Mouse (Mus musculus) CH12.LX (cell line): ENCODE data around the gene Slc39a12. TPM values are rescaled to one million over a fixed set of nuclear protein-coding genes. Genes with fewer than 3 reads are reported as not detected.

Experiments
- DNase-seq: peaks from one replicate; pipeline ENCODE4 v3.0.0-alpha.2; 2013; ENCODE audit errors: extremely low read depth
- H3K27ac ChIP-seq: 2 replicates; pipeline ENCODE4 v1.5.1; 2012; ENCODE audit warnings: low read depth, mild to moderate bottlenecking, control low read depth, moderate library complexity; ENCODE audit not compliant: insufficient read depth
- H3K27me3 ChIP-seq: replicated peaks from 2 replicates; pipeline ENCODE3; 2012; ENCODE audit warnings: inconsistent platforms
- H3K36me3 ChIP-seq, 2 experiments: replicated peaks in 1 of 2; 2 replicates each; pipeline versions ENCODE3 to v1.6.1; 2012; ENCODE audit warnings: inconsistent platforms in 1 of 2, low read length in 1 of 2, mild to moderate bottlenecking in 1 of 2, mixed read lengths in 1 of 2, moderate library complexity in 1 of 2; ENCODE audit not compliant: control insufficient read depth in 1 of 2, insufficient read depth in 1 of 2
- H3K4me1 ChIP-seq, 2 experiments: 2 replicates each; pipeline ENCODE4 v1.6.1; 2012; ENCODE audit warnings: inconsistent platforms in 1 of 2, moderate library complexity in 1 of 2; ENCODE audit not compliant: insufficient read depth in 2 of 2, control insufficient read depth in 1 of 2
- H3K4me2 ChIP-seq: 2 replicates; pipeline ENCODE4 v1.6.1; 2012; ENCODE audit warnings: low read depth, mild to moderate bottlenecking, control low read depth; ENCODE audit not compliant: poor library complexity, insufficient read depth, severe bottlenecking
- H3K4me3 ChIP-seq, 3 experiments: fragments of 150-350 bp in 1 of 3; sonication (generic) in 1 of 3; replicated peaks in 1 of 3; 2 replicates each; pipeline versions ENCODE3 to v1.5.1; 2011 to 2012; ENCODE audit warnings: low read depth in 2 of 3, low read length in 2 of 3, mild to moderate bottlenecking in 2 of 3, moderate library complexity in 2 of 3, control low read depth in 1 of 3, improper control_type of control experiment in 1 of 3, inconsistent platforms in 1 of 3, mixed read lengths in 1 of 3; ENCODE audit not compliant: poor library complexity in 1 of 3
- H3K79me2 ChIP-seq: replicated peaks from 2 replicates; pipeline ENCODE4 v1.6.1; 2012; ENCODE audit warnings: mild to moderate bottlenecking, moderate library complexity; ENCODE audit not compliant: control insufficient read depth, poor library complexity, insufficient read depth, severe bottlenecking; ENCODE audit errors: extremely low read depth
- H3K9ac ChIP-seq: 2 replicates; pipeline ENCODE4 v1.6.1; 2012; ENCODE audit warnings: low read depth, mild to moderate bottlenecking, control low read depth, moderate library complexity; ENCODE audit not compliant: insufficient read depth
- H3K9me3 ChIP-seq: replicated peaks from 2 replicates; pipeline ENCODE3; 2012; ENCODE audit warnings: low read length, inconsistent platforms, mixed read lengths
- CHD1 ChIP-seq: IDR thresholded peaks from 2 replicates; pipeline ENCODE4 v1.6.1; 2012; ENCODE audit warnings: low read depth, low read length, improper control_type of control experiment, inconsistent platforms
- EP300 ChIP-seq: IDR thresholded peaks from 2 replicates; pipeline ENCODE4 v1.6.1; 2011; ENCODE audit warnings: low read length, improper control_type of control experiment
- IRF4 ChIP-seq: IDR thresholded peaks from 2 replicates; pipeline ENCODE4 v1.6.1; 2014; ENCODE audit warnings: low read depth, mild to moderate bottlenecking, inconsistent platforms, low read length, improper control_type of control experiment
- JUN ChIP-seq: IDR thresholded peaks from 2 replicates; pipeline ENCODE4 v1.6.1; 2011; ENCODE audit warnings: low read depth, mild to moderate bottlenecking, low read length, improper control_type of control experiment, moderate library complexity; ENCODE audit not compliant: insufficient read depth
- KAT2A ChIP-seq: IDR thresholded peaks from 2 replicates; pipeline ENCODE4 v1.6.1; 2012; ENCODE audit warnings: low read length, improper control_type of control experiment, inconsistent platforms; ENCODE audit not compliant: insufficient replicate concordance
- MAFK ChIP-seq: IDR thresholded peaks from 2 replicates; pipeline ENCODE4 v1.6.1; 2011; ENCODE audit warnings: low read length, improper control_type of control experiment; ENCODE audit not compliant: insufficient replicate concordance
- MAX ChIP-seq: IDR thresholded peaks from 2 replicates; pipeline ENCODE4 v1.6.1; 2011; ENCODE audit warnings: low read length, improper control_type of control experiment
- RAD21 ChIP-seq: IDR thresholded peaks from 2 replicates; pipeline ENCODE4 v1.6.1; 2011; ENCODE audit warnings: low read depth, mild to moderate bottlenecking, low read length, improper control_type of control experiment, moderate library complexity
- RCOR1 ChIP-seq: conservative IDR thresholded peaks from 2 replicates; pipeline ENCODE4 v1.6.1; 2012; ENCODE audit warnings: low read depth, mild to moderate bottlenecking, inconsistent platforms, low read length, improper control_type of control experiment
- SMC3 ChIP-seq: IDR thresholded peaks from 2 replicates; pipeline ENCODE4 v1.6.1; 2011; ENCODE audit warnings: low read depth, low read length, improper control_type of control experiment
- TCF12 ChIP-seq: IDR thresholded peaks from 2 replicates; pipeline ENCODE4 v1.6.1; 2014; ENCODE audit warnings: low read depth, mild to moderate bottlenecking, inconsistent platforms, low read length, improper control_type of control experiment
- USF1 ChIP-seq: IDR thresholded peaks from 2 replicates; pipeline ENCODE4 v1.6.1; 2014; ENCODE audit warnings: low read depth, mild to moderate bottlenecking, inconsistent platforms, low read length, improper control_type of control experiment
- ZNF384 ChIP-seq: IDR thresholded peaks from 2 replicates; pipeline ENCODE4 v1.6.1; 2012; ENCODE audit warnings: low read depth, low read length, improper control_type of control experiment, inconsistent platforms
- dilution Hi-C: fragments of 300-500 bp; cut with MboI; formaldehyde crosslinking; loops from 2 replicates; pipeline ENCODE4 v1.14.3; 2020; ENCODE audit warnings: low sequenced_read_pairs; ENCODE audit not compliant: extremely low pct_unique_long_range_greater_than_20kb, extremely low pct_ligation_motif_present
- in situ Hi-C: fragments of 300-500 bp; cut with MboI; formaldehyde crosslinking; loops from 3 replicates; pipeline ENCODE4 v1.14.3; 2019; ENCODE audit warnings: low sequenced_read_pairs, low pct_ligation_motif_present, low pct_unique_long_range_greater_than_20kb, mixed read lengths
- polyA plus RNA-seq: library from polyadenylated mRNA; unstranded; fragments of >175 nt; gene quantifications from 2 replicates; pipeline ENCODE4 v1.2.1, GENCODE M21; 2012; ENCODE audit warnings: low read depth; ENCODE audit not compliant: insufficient read length
- total RNA-seq, 2 experiments: library from RNA; depleted of rRNA; stranded (reverse); fragments of 300-350 nt in 1 of 2; fragments of >200 nt in 1 of 2; gene quantifications; 2 replicates each; pipeline ENCODE4 v1.2.3; 2012 to 2014

Gene Slc39a12
- total and polyA plus RNA-seq, 3 experiments = not detected

DNA sequence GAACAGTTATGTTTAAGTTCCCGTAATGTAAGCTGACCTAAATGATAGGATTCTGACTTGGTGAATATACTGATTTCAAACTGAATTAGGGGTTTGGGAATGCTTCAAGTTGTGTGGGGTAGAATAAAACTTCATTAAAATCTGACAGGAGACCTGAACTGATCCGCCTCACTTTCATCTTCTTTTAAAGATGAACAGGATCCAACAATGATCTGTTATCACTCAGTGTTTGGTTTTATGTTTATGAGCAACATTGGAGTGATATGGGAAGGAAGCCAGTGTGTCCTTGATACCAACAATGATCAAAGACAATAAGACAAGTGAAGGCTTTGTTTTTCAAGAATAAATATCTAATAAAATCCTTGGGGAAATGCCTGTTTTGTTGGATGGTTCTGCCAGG, 155.7 kb downstream of the Slc39a12 start:
- Histone ChIP-seq H3K9me3 (no peaks in the 10 kb centered on the region), H3K4me3 (no peak overlapping the region), H3K36me3 (no peaks in the 10 kb centered on the region), H3K79me2 (no peaks in the 10 kb centered on the region), H3K27me3 (no peaks in the 10 kb centered on the region), H3K9ac (no peak overlapping the region), H3K4me1 (no peaks in the 10 kb centered on the region), H3K27ac (no peak overlapping the region), H3K4me2 (no peak overlapping the region)
- no peak for DNase-seq
- in situ Hi-C loops (no loop called here), dilution Hi-C loops (no loop called here)
- TF ChIP-seq MAX (no peak), USF1 (no peak), KAT2A (no peak), RAD21 (no peak), IRF4 (no peak), SMC3 (no peak), MAFK (no peak), EP300 (no peak), CHD1 (no peak), JUN (no peak), RCOR1 (no peak), ZNF384 (no peak), TCF12 (no peak)

Other genes with a start within 250 kb of the Slc39a12 start
- gene Tmem236, start 213.8 kb upstream of the Slc39a12 start, total RNA-seq (2012; rRNA removed) = not detected in 2 replicates
- 0.05 TPM in 1 of 2 replicates, not detected in the other for gene Tmem236, start 213.8 kb upstream of the Slc39a12 start, total RNA-seq (2014; rRNA removed)
- gene Tmem236, start 213.8 kb upstream of the Slc39a12 start, polyA plus RNA-seq = not detected in 2 replicates
- 0.13 and 0.17 TPM in 2 replicates for gene Mrc1, start 158.9 kb upstream of the Slc39a12 start, total RNA-seq (2012; rRNA removed)
- gene Mrc1, start 158.9 kb upstream of the Slc39a12 start, total RNA-seq (2014; rRNA removed) = 0.66 and 0.89 TPM in 2 replicates
- 0.73 and 0.89 TPM in 2 replicates for gene Mrc1, start 158.9 kb upstream of the Slc39a12 start, polyA plus RNA-seq
- gene Cacnb2, start 214.8 kb downstream of the Slc39a12 start, total RNA-seq (2012; rRNA removed) = 0.25 and 0.42 TPM in 2 replicates
- 0.93 and 1.2 TPM in 2 replicates for gene Cacnb2, start 214.8 kb downstream of the Slc39a12 start, total RNA-seq (2014; rRNA removed)
- 2.0 and 2.8 TPM in 2 replicates for gene Cacnb2, start 214.8 kb downstream of the Slc39a12 start, polyA plus RNA-seq